Mouse (Mus musculus): ENCODE measurements at regions not wholly inside any gene's neighbourhood (a gene's known extent, or its start where the extent isn't known, plus 50 kb on each side); places are given as distances from the start of the nearest gene placed in this dataset.

DNA sequence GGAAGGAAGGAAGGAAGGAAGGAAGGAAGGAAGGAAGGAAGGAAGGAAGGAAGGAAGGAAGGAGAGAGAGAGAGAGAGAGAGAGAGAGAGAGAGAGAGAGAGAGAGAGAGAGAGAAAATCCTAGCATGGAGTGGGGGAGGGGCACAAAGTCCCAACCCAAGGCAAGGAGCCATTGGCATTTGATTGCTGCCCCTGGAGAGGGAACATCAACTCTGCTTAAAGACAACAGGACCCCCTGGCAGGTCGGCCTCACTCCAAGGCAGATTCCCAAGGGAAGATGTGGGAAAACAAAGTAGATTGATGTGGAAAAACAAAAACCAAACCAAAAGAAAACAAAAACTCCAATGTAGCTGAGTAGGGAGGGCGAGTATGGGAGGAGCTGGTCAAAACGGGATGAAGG is 49.9 kb upstream of the Fzd10 start:
- peaks cover 12% of the 10 kb centered on the region; the same call in 1 of the 2 replicates for H3K4me1 ChIP-seq (replicated peaks)
- no peak overlapping the region for H3K27ac ChIP-seq
- peaks cover 25% of the 10 kb centered on the region for H3K27me3 ChIP-seq
- WGBS: 22% methylated on average over 3 of the region's 3 CpGs
- no peak for ATAC-seq (replicated peaks; ENCODE audit: insufficient number of reproducible peaks, insufficient read depth, low FRiP score, low read depth)
- no peaks in the 10 kb centered on the region for H3K9me3 ChIP-seq (replicated peaks)
- H3K36me3 ChIP-seq: no peaks in the 10 kb centered on the region
- no peak overlapping the region for H3K9ac ChIP-seq
- H3K4me3 ChIP-seq: no peak overlapping the region
- no peak overlapping the region for H3K4me2 ChIP-seq

DNA sequence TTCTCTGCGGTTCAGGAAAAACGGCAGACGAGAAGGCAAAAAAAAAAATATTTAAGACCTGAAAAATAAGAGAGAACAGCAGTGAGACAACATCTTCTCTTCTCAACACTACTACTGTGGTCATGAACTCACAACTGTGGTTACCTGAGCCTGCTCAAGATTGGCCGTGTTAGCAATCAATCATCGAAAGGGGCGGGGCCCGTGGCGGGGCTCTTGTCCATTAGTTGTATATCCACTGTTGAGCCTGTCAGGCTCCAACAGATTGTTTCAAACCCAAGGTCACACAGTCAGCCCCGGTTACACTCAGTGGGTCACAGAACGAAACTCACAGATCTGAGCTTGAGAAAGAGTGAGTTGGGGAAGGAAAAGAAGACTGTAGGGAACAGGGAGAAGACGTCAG is 50.8 kb upstream of the Fzd10 start:
- Histone ChIP-seq H3K4me3 (no peak overlapping the region), H3K9ac (no peak overlapping the region), H3K4me1 (replicated peaks) (peaks cover 12% of the 10 kb centered on the region; the same call in 1 of the 2 replicates), H3K36me3 (no peaks in the 10 kb centered on the region), H3K27ac (no peak overlapping the region), H3K27me3 (peaks cover 25% of the 10 kb centered on the region), H3K9me3 (replicated peaks) (no peaks in the 10 kb centered on the region), H3K4me2 (no peak overlapping the region)
- ATAC-seq (replicated peaks; ENCODE audit: insufficient number of reproducible peaks, insufficient read depth, low FRiP score, low read depth): no peak
- WGBS: 81% methylated on average over 11 of the region's 11 CpGs

DNA sequence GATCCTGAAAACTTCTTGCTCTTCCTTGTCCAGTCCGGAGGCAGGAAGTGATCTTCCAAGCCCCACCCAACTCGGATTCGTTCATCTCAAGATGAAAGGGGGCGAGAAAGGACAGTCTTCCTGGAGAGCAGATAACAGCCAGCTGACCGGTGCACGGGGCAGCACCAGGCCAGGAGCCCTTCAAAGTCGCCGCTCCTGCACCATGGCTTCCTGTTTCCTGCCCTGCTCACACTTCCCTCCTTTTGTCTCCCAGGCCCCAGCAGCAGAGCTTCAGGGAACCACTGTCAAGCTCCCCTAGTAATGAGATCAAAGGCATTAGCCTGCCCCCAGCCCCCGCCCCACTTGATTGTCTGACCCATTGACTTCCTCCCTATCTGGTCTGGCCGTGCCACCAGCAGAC is 58.6 kb upstream of the Fzd10 start:
- Histone ChIP-seq H3K4me1 (replicated peaks) (peaks cover 4% of the 10 kb centered on the region), H3K9me3 (replicated peaks) (no peaks in the 10 kb centered on the region), H3K36me3 (no peaks in the 10 kb centered on the region), H3K27me3 (no peaks in the 10 kb centered on the region), H3K9ac (no peak overlapping the region), H3K4me2 (peak overlapping the region; percentile 46), H3K27ac (no peak overlapping the region), H3K4me3 (peak overlapping the region; percentile 11; the same call in 1 of the 2 replicates)
- WGBS: 2% methylated on average over 10 of the region's 10 CpGs
- peak; percentile 58 for ATAC-seq (replicated peaks; ENCODE audit: insufficient number of reproducible peaks, insufficient read depth, low FRiP score, low read depth)

DNA sequence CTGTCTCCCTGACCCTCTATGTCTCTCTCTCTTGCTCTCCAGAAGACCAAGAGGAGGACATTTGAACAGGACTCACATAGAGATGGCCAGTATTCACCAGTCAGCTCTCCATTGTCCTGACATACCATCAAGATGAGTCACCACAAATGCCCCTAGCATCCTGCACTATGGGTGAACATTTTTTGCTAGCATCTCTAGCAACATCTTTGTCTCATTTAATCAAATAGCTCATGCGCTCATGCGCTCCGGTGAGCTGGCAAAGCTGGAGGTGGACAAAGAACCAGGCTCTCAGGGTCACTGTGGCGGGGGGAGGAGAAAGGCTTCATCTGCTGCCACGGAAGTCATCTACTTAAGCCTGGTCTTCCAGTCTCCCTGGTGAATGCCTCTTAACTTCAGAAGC is 62.0 kb upstream of the Fzd10 start:
- Histone ChIP-seq H3K4me3 (no peak overlapping the region), H3K9me3 (replicated peaks) (no peaks in the 10 kb centered on the region), H3K36me3 (no peaks in the 10 kb centered on the region), H3K27ac (no peak overlapping the region), H3K4me1 (replicated peaks) (peaks cover 4% of the 10 kb centered on the region), H3K27me3 (no peaks in the 10 kb centered on the region), H3K4me2 (no peak overlapping the region), H3K9ac (no peak overlapping the region)
- ATAC-seq (replicated peaks; ENCODE audit: insufficient number of reproducible peaks, insufficient read depth, low FRiP score, low read depth): no peak
- WGBS: 77% methylated on average over 5 of the region's 5 CpGs

DNA sequence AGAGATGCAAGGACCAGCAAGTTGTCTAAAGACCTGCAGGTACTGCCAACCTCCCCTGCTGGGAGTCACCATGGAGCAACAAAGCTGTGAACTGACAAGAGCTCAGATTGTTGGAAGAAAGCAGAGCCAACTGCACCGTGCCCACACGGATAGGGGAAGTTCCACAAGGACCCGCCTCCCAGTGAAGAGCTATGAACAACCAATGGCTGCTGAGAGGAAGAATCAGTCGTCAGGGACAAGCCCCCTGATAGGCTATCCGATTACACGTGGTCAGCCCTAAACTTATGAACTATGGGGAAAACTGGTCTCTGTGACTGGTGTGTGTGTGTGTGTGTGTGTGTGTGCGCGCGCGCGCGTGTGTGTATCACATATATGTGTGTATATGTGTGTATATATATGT is 63.4 kb upstream of the Fzd10 start:
- H3K9me3 ChIP-seq (replicated peaks): no peaks in the 10 kb centered on the region
- no peaks in the 10 kb centered on the region for H3K27me3 ChIP-seq
- H3K4me3 ChIP-seq: no peak overlapping the region
- peaks cover 3% of the 10 kb centered on the region for H3K4me1 ChIP-seq (replicated peaks)
- WGBS: 60% methylated on average over 12 of the region's 12 CpGs
- ATAC-seq (replicated peaks; ENCODE audit: insufficient number of reproducible peaks, insufficient read depth, low FRiP score, low read depth): no peak
- no peak overlapping the region for H3K27ac ChIP-seq
- no peak overlapping the region for H3K4me2 ChIP-seq
- no peaks in the 10 kb centered on the region for H3K36me3 ChIP-seq
- no peak overlapping the region for H3K9ac ChIP-seq

DNA sequence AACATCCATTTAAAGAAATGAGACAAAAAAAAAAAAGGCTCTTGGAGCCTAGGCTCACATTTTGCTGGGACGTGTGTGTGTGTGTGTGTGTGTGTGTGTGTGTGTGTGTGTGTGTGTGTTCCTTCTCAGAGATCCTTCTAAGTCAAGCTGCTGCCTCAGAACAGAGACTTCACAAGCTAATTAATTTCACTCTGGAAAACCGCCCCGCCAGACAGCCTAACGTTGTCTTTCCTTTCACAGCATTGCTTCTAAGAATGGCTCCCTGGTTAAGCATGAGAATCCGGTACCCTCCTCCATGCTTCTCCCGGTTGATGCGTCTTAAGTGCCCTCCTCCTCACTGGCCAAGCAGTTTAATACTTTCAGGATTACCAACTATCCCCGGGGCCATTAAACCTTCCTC is 64.3 kb upstream of the Fzd10 start:
- Histone ChIP-seq H3K9me3 (replicated peaks) (no peaks in the 10 kb centered on the region), H3K27ac (no peak overlapping the region), H3K36me3 (no peaks in the 10 kb centered on the region), H3K4me3 (no peak overlapping the region), H3K4me1 (replicated peaks) (no peaks in the 10 kb centered on the region), H3K27me3 (no peaks in the 10 kb centered on the region), H3K4me2 (no peak overlapping the region), H3K9ac (no peak overlapping the region)
- no peak for ATAC-seq (replicated peaks; ENCODE audit: insufficient number of reproducible peaks, insufficient read depth, low FRiP score, low read depth)
- WGBS: 42% methylated on average over 8 of the region's 8 CpGs

DNA sequence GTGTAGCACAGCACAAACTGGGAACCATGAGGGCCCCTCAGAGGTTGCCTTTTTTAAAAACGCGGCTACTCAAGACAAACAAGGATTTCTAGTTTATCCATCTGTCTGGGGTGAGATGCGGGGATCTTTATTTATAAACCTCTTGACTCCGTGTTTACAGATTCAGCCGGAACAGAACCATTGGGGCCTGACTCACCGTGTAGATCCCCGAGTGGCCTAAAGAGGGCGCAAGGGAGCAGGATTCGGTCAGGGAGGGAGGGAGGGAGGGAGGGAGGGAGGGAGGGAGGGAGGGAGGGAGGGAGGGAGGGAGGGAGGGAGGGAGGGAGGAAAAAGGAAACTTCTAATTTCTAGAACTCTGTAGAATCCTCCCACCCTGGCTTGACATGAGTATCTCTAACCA is 73.4 kb upstream of the Fzd10 start:
- Histone ChIP-seq H3K4me3 (no peak overlapping the region), H3K27me3 (peaks cover 9% of the 10 kb centered on the region; the same call in 1 of the 2 replicates), H3K9me3 (replicated peaks) (no peaks in the 10 kb centered on the region), H3K27ac (no peak overlapping the region), H3K4me2 (no peak overlapping the region), H3K4me1 (replicated peaks) (0 out of 2 replicates have a peak, but pooled peaks cover 6% of the 10 kb centered on the region), H3K36me3 (no peaks in the 10 kb centered on the region), H3K9ac (no peak overlapping the region)
- no peak for ATAC-seq (replicated peaks; ENCODE audit: insufficient number of reproducible peaks, insufficient read depth, low FRiP score, low read depth)
- WGBS: 48% methylated on average over 7 of the region's 9 CpGs

DNA sequence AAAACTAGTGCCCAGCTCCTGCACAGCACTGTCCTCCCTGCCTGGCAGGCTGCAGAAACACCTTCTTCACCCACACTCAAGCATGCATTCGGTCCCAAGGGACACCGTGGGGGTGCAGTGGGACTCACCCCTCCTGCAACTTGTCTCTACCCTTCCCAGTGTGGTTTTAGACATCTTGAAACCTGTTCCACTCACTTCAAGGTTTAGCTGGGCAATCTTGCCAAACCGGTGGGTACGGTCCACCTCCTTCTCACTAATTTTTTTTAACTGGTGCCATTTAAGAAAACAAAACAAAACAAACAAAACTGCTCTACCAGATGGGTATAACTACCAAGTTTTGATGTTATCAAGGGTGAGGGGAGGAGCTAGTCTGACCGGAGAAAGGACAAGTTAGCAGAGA is 74.2 kb upstream of the Fzd10 start:
- no peak overlapping the region for H3K4me3 ChIP-seq
- H3K36me3 ChIP-seq: no peaks in the 10 kb centered on the region
- H3K9ac ChIP-seq: no peak overlapping the region
- H3K27ac ChIP-seq: no peak overlapping the region
- 75% methylated on average over 5 of the region's 5 CpGs for WGBS
- H3K27me3 ChIP-seq: peaks cover 9% of the 10 kb centered on the region; the same call in 1 of the 2 replicates
- ATAC-seq (replicated peaks; ENCODE audit: insufficient number of reproducible peaks, insufficient read depth, low FRiP score, low read depth): no peak
- H3K9me3 ChIP-seq (replicated peaks): no peaks in the 10 kb centered on the region
- no peak overlapping the region for H3K4me2 ChIP-seq
- 0 out of 2 replicates have a peak, but pooled peaks cover 6% of the 10 kb centered on the region for H3K4me1 ChIP-seq (replicated peaks)

DNA sequence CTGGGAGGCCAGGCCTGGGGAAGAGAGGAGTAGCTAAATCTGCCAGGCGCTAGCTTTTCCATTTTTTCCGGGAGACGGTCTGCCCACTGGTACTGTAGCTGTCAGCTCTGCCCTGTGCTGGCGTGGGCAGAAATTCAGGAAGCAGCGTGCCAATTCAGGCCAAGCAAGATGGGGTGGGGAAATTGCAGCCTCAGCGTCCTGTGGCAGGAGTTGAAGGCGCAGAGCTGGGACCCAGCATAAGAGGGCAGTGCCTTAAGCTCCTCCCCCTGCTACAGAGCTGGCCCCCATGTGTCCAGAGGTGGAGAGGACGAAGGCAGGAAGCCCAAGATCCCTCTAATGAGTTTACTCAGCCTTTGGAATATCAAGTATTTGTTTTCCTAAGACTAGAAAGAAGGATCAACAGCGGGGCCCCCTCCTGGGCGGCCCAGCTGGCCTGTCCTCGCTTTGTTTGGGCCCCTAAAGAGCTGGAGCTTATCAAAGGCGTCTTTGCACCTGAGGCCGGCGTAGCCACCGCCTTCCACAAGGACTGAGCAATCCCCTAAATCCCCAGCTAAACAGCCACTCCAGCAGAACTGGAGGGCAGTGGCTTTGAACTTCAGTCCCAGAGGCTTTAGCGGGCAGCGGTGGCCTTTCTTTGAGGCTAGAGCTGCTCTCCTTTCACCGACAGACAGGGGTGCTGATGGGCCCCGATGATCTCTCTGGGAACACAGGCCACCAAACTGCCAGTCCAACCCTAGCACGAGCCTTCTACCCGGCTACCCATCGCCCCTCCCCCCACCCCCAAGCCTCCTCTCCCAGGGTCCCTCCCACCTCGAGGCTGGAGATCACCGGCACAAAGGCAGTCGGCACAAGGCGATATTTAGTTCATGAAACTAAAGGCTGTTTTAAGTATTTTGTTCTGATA is 76.0 kb upstream of the Fzd10 start:
- H3K4me3 ChIP-seq: no peak overlapping the region
- ATAC-seq (replicated peaks; ENCODE audit: insufficient number of reproducible peaks, insufficient read depth, low FRiP score, low read depth): 0 out of 2 replicates have a peak, but pooled peaks have one; percentile 11
- H3K9ac ChIP-seq: no peak overlapping the region
- peaks cover 16% of the 10 kb centered on the region; the same call in 1 of the 2 replicates for H3K27me3 ChIP-seq
- 0 out of 2 replicates have a peak, but pooled peaks cover 6% of the 10 kb centered on the region for H3K4me1 ChIP-seq (replicated peaks)
- no peaks in the 10 kb centered on the region for H3K9me3 ChIP-seq (replicated peaks)
- H3K27ac ChIP-seq: no peak overlapping the region
- WGBS: 10% methylated on average over 26 of the region's 26 CpGs
- no peak overlapping the region for H3K4me2 ChIP-seq
- no peaks in the 10 kb centered on the region for H3K36me3 ChIP-seq

DNA sequence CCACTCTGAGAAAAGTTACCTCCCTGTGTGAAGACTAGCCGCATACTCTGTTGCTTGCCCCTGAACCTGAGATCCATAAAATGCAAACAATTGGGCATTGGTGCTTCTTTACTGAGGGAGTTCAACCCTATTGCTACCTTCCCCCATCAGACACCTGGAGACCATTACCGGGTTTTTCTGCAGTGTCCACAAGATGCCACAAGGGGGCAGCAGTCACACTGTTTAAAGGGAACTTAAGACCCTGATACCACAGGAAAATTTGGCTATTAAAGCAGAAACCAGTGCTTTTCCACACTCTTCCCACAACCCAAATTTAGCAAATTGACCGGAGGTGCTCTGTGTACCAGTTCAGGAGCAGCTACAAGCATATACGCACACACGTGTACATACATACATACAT is 78.0 kb upstream of the Fzd10 start:
- 37% methylated on average over 5 of the region's 5 CpGs for WGBS
- ATAC-seq (replicated peaks; ENCODE audit: insufficient number of reproducible peaks, insufficient read depth, low FRiP score, low read depth): no peak
- no peaks in the 10 kb centered on the region for H3K36me3 ChIP-seq
- H3K9ac ChIP-seq: no peak overlapping the region
- no peak overlapping the region for H3K27ac ChIP-seq
- peaks cover 21% of the 10 kb centered on the region; the same call in 1 of the 2 replicates for H3K27me3 ChIP-seq
- no peak overlapping the region for H3K4me2 ChIP-seq
- H3K4me1 ChIP-seq (replicated peaks): 0 out of 2 replicates have a peak, but pooled peaks cover 6% of the 10 kb centered on the region
- no peaks in the 10 kb centered on the region for H3K9me3 ChIP-seq (replicated peaks)
- H3K4me3 ChIP-seq: no peak overlapping the region

DNA sequence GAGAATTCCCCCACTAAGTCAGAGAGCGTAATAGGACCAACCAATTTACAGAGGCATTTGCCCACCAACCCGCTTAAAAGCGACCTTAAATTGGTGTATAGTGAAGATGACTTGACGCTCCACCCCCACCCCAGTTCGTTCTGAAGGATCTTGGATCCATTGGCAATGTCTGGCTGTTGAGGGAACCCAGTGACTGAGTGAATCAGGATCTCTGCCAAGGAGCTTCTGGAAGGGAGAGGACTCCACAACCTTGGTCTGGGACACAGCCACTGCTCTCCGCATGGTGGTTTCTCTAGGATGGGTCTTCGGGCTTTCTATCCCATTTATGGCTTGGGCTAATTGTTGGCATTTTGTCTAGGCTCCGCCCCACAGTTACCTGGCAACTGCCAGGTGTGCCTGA is 83.3 kb upstream of the Fzd10 start:
- Histone ChIP-seq H3K9me3 (replicated peaks) (no peaks in the 10 kb centered on the region), H3K4me1 (replicated peaks) (no peaks in the 10 kb centered on the region), H3K9ac (no peak overlapping the region), H3K27ac (no peak overlapping the region), H3K4me3 (no peak overlapping the region), H3K4me2 (no peak overlapping the region), H3K27me3 (peaks cover 24% of the 10 kb centered on the region), H3K36me3 (no peaks in the 10 kb centered on the region)
- WGBS: 48% methylated on average over 8 of the region's 8 CpGs
- ATAC-seq (replicated peaks; ENCODE audit: insufficient number of reproducible peaks, insufficient read depth, low FRiP score, low read depth): no peak

DNA sequence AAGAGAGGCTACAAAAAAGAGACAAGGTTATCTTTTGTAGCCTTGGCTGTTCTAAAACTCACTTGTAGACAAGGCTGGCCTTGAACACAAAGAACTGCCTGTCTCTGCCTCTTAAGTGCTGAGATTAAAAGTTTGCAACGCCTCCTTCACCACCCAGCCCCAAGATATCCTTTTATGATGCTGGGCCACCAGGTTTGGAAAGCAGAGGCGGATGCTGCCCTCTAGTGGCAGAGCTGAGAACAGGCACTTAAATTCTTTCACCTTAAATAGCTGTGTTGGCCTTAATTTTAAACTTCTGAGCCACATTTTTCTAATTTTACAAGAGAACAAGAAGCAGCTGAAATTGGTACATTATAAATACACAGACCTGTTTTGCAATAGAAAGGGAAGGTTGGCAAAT is 82.5 kb upstream of the Tmem132d start:
- no peaks in the 10 kb centered on the region for H3K36me3 ChIP-seq
- peaks cover 18% of the 10 kb centered on the region for H3K27me3 ChIP-seq
- WGBS: 5% methylated on average over 2 of the region's 2 CpGs
- no peak overlapping the region for H3K27ac ChIP-seq
- no peak overlapping the region for H3K4me2 ChIP-seq
- H3K4me1 ChIP-seq (replicated peaks): no peaks in the 10 kb centered on the region
- H3K4me3 ChIP-seq: no peak overlapping the region
- no peaks in the 10 kb centered on the region; the same call in 1 of the 2 replicates for H3K9me3 ChIP-seq (replicated peaks)
- no peak for ATAC-seq (replicated peaks; ENCODE audit: insufficient number of reproducible peaks, insufficient read depth, low FRiP score, low read depth)
- H3K9ac ChIP-seq: no peak overlapping the region
